Mouse (Mus musculus) lung, adult 2 months (tissue): ENCODE data around the gene Elmo1.

Experiments used
- CTCF ChIP-seq: fragments of 200-500 bp; IDR thresholded peaks from 2 replicates; pipeline ENCODE4 v1.5.1; 2011; ENCODE audit warnings: mild to moderate bottlenecking, low read length, control low read depth; ENCODE audit not compliant: insufficient read depth
- POLR2A ChIP-seq: fragments of 200-500 bp; IDR thresholded peaks from 2 replicates; pipeline ENCODE4 v1.6.1; 2011; ENCODE audit warnings: low read depth, mild to moderate bottlenecking, control low read depth, low read length, borderline replicate concordance; ENCODE audit errors: extremely low read depth

GRCm38 (mm10) chr13:20313345-20313744 lies 222.9 kb downstream of the Elmo1 start:
- TF ChIP-seq CTCF (no peak), POLR2A (no peak)
